Mouse (Mus musculus) kidney, postnatal 0 days (tissue): Measurements from ENCODE around the gene Apbb2. TPM values are rescaled to one million over a fixed set of nuclear protein-coding genes. Genes with fewer than 3 reads are reported as not detected.

Experiments used
- ATAC-seq: fragments of 200-750 bp; cut with Nextera tagmentation; replicated peaks from 2 replicates; pipeline ENCODE4 v1.8.0; 2017; ENCODE audit warnings: low read depth, moderate number of reproducible peaks, moderate TSS enrichment, moderate library complexity; ENCODE audit not compliant: low FRiP score
- DNase-seq: peaks from one replicate; pipeline ENCODE4 v3.0.0-alpha.2; 2016; ENCODE audit warnings: low spot score
- H3K27ac ChIP-seq: fragments of 300-500 bp; sonication (generic); 2 replicates; pipeline ENCODE4 v1.5.1; 2014; ENCODE audit warnings: mild to moderate bottlenecking
- H3K27me3 ChIP-seq: fragments of 300-500 bp; sonication (generic); 2 replicates; pipeline ENCODE4 v1.6.1; 2014; ENCODE audit warnings: low read length, mixed read lengths; ENCODE audit not compliant: insufficient read depth
- H3K36me3 ChIP-seq: fragments of 300-500 bp; sonication (generic); 2 replicates; pipeline ENCODE4 v1.6.1; 2014; ENCODE audit warnings: low read length, mixed read lengths; ENCODE audit not compliant: insufficient read depth
- H3K4me1 ChIP-seq: fragments of 300-500 bp; sonication (generic); replicated peaks from 2 replicates; pipeline ENCODE4 v1.6.1; 2014; ENCODE audit warnings: antibody characterized with exemption, low read length, mixed read lengths; ENCODE audit not compliant: insufficient read depth
- H3K4me2 ChIP-seq: fragments of 300-500 bp; sonication (generic); 2 replicates; pipeline ENCODE4 v1.6.1; 2014; ENCODE audit warnings: mild to moderate bottlenecking, low read length, moderate library complexity, mixed read lengths
- H3K4me3 ChIP-seq: fragments of 300-500 bp; sonication (generic); replicated peaks from 2 replicates; pipeline ENCODE4 v1.5.1; 2014; ENCODE audit warnings: low read depth, low read length
- H3K9ac ChIP-seq: fragments of 300-500 bp; sonication (generic); 2 replicates; pipeline ENCODE4 v1.6.1; 2014; ENCODE audit warnings: low read depth, low read length
- H3K9me3 ChIP-seq: fragments of 300-500 bp; sonication (generic); replicated peaks from 2 replicates; pipeline ENCODE4 v1.6.1; 2016; ENCODE audit warnings: low read length, inconsistent platforms, mixed read lengths
- CTCF ChIP-seq: IDR thresholded peaks from 2 replicates; pipeline ENCODE4 v1.5.1; 2016; ENCODE audit warnings: antibody characterized with exemption, low read depth, mild to moderate bottlenecking, moderate library complexity
- WGBS: fragments of 180-500 bp; shearing (Covaris S2); extraction: QIAGEN DNeasy Blood & Tissue Kit; methylation state at CpG from one replicate; pipeline ENCODE4 v1.1.7; 2014; 5-methylcytosine and 5-hydroxymethylcytosine counted together
- polyA plus RNA-seq: library from polyadenylated mRNA; unstranded; fragments of >200 nt; fragmentation: Nextera tagmentation; extraction: Ambion mirVana; gene quantifications from 2 replicates; pipeline ENCODE4 v1.2.1, GENCODE M21; 2015

Gene Apbb2
- polyA plus RNA-seq, 1 experiment from 2014 or later, result 47.0 TPM

- no peak for DNase-seq
These were observed 114.2 kb downstream of the Apbb2 start for GRCm38 (mm10) chr5:66504434-66504747.

DNA sequence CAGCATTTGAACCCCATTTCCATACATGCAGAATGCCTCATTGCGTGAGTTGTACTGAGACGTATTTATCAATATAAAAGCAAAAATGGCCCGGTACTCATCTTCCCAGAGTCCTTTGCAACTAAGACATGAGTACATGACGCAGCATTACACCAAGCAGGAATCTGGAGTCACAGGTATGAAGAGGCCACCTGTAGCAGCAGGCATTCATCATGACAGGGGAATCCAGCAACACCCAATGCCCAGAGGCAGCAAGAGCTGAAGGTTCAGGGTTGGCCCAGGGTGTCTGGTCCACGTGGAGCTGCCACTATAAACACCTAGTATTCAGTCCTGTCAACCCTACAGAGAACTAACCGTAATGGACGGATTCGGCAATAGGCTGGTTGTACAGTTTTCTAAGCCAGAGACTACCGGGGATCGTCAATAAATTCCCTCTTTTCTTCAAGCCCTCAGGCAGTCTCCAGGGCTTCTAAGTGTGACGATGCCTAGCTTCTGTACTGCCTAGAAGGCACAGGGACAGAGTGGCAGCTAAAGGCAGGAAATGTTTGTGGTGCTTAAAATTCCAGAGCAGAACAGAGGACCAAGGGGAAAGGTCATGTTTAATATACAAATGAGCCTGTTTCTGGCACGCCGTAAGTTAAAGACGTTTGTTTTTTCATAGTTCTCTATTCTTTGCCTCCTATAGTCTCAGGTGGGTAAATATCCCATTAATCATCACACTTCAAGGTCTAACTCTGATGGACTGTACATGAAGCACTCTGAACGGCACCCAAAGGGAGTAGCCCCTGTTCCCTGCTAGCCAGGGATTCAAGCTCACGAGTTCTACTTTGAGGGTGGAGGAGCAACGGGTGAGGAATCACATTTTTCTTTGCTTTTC is 114.8 kb downstream of the Apbb2 start:
- Histone ChIP-seq H3K36me3 (no peaks in the 10 kb centered on the region), H3K9ac (no peak overlapping the region), H3K27ac (peak overlapping the region; percentile 38), H3K9me3 (no peaks in the 10 kb centered on the region), H3K27me3 (no peaks in the 10 kb centered on the region), H3K4me2 (peak overlapping the region; percentile 30; the same call in 1 of the 2 replicates), H3K4me1 (peaks cover 12% of the 10 kb centered on the region; the same call in 1 of the 2 replicates), H3K4me3 (no peak overlapping the region)
- 33% methylated on average over 17 of the region's 17 CpGs for WGBS
- DNase-seq, result peak; percentile 83
- ATAC-seq, result peak; percentile 57; the same call in 1 of the 2 replicates
- no peak for TF ChIP-seq CTCF

More at GRCm38 (mm10) chr5:66504434-66504747, 114.2 kb downstream of the Apbb2 start:
- ATAC-seq, result 0 out of 2 replicates have a peak, but pooled peaks have one; percentile 54
- Histone ChIP-seq H3K27me3 (no peaks in the 10 kb centered on the region), H3K9ac (no peak overlapping the region), H3K4me3 (no peak overlapping the region), H3K27ac (peak overlapping the region; percentile 38; the same call in 1 of the 2 replicates), H3K4me2 (peak overlapping the region; percentile 30; the same call in 1 of the 2 replicates), H3K36me3 (no peaks in the 10 kb centered on the region), H3K9me3 (no peaks in the 10 kb centered on the region), H3K4me1 (peaks cover 15% of the 10 kb centered on the region; the same call in 1 of the 2 replicates)
- TF ChIP-seq CTCF, result no peak
- 51% methylated on average over 6 of the region's 6 CpGs for WGBS

DNA sequence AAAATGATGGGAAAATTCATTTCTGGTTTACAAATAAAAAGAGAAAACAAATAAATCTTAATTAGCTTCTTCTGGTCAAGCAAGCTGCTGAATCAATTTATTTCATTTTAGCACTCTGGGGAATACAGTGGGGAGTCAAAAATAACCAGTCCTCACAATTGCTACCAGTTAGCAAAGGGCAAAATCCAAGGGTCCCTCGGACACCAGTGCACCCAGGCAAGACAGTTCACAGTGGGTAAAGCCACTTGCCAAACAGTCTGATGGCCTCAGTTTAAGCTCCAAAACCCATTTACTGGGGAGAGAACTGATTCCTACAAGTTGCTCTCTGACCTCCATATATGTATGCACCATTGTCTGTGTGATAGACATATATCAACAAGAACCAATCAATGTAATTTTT is 115.6 kb downstream of the Apbb2 start:
- no peak for TF ChIP-seq CTCF
- Histone ChIP-seq H3K27ac (no peak overlapping the region), H3K4me2 (no peak overlapping the region), H3K9ac (no peak overlapping the region), H3K9me3 (no peaks in the 10 kb centered on the region), H3K4me1 (peaks cover 15% of the 10 kb centered on the region; the same call in 1 of the 2 replicates), H3K4me3 (no peak overlapping the region), H3K36me3 (no peaks in the 10 kb centered on the region), H3K27me3 (no peaks in the 10 kb centered on the region)
- DNase-seq (no peak), ATAC-seq (no peak)
- 75% methylated on average over 1 of the region's 1 CpGs for WGBS

DNA sequence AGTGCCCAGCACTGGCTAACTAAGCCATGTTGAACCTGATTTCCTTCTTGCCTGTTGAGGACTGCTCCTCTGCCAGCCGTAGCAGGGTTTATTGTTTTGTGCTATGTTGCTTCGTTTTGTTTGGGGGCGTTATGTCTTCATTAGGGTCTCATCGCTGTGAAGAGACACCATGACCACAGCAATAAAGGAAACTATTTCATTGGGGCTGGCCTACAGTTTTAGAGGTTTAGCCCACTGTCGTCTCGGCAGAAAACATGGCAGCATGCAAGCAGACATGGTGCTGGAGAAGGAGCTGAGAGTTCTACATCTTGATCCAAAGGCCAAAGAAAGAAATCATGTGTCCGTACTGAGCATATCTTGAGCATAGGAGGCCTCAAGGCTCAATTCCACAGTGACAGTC is 119.0 kb downstream of the Apbb2 start:
- Histone ChIP-seq H3K9me3 (no peaks in the 10 kb centered on the region), H3K4me1 (peaks cover 26% of the 10 kb centered on the region), H3K4me2 (no peak overlapping the region), H3K4me3 (no peak overlapping the region), H3K27me3 (no peaks in the 10 kb centered on the region), H3K9ac (no peak overlapping the region), H3K36me3 (no peaks in the 10 kb centered on the region), H3K27ac (no peak overlapping the region)
- ATAC-seq (no peak), DNase-seq (no peak)
- TF ChIP-seq CTCF, result no peak
- WGBS, result 90% methylated on average over 7 of the region's 7 CpGs

- no peaks in the 10 kb centered on the region for H3K9me3 ChIP-seq
- H3K4me2 ChIP-seq, result peak overlapping the region; percentile 27; the same call in 1 of the 2 replicates
- H3K9ac ChIP-seq, result no peak overlapping the region
- H3K27me3 ChIP-seq, result no peaks in the 10 kb centered on the region
- WGBS, result 13% methylated on average over 1 of the region's 1 CpGs
- H3K27ac ChIP-seq, result peak overlapping the region; percentile 82
- no peak overlapping the region for H3K4me3 ChIP-seq
- TF ChIP-seq CTCF, result no peak
- DNase-seq (peak; percentile 36), ATAC-seq (no peak)
- no peaks in the 10 kb centered on the region for H3K36me3 ChIP-seq
- H3K4me1 ChIP-seq, result peaks cover 24% of the 10 kb centered on the region
These were observed 120.4 kb downstream of the Apbb2 start for GRCm38 (mm10) chr5:66498140-66498539.

DNA sequence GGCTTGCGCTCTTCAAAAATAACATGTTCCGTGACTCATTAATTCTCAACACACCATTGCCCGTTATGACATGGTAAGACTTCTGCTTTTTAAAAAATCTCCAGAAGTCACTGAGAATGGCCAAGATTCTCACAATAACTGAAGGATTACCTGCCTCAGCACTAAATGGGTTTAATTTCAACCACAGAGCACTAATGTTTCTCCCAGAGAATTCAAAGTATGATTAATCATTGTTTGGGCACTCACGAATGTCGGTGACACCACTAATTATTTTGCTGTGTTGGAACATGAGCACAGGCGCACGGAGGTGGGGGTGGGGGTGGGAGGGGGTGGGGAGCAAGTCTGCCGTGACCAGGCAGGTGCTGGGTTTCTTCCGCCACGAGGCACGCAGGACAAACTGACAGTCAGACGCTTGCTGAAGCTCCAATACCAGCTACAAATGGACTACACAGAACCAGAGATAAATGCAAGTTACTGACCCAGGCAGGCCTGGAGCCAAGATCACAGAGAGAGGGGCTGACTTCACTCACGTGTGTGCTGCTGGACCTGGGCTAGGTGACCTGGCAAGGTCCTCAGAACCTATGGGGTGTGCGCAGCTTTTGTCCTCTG is 121.0 kb downstream of the Apbb2 start:
- H3K9me3 ChIP-seq, result no peaks in the 10 kb centered on the region
- WGBS, result 26% methylated on average over 14 of the region's 14 CpGs
- ATAC-seq (peak; percentile 84), DNase-seq (peak; percentile 43)
- no peaks in the 10 kb centered on the region for H3K36me3 ChIP-seq
- H3K27me3 ChIP-seq, result no peaks in the 10 kb centered on the region
- peaks cover 24% of the 10 kb centered on the region for H3K4me1 ChIP-seq
- H3K4me3 ChIP-seq, result no peak overlapping the region
- H3K9ac ChIP-seq, result no peak overlapping the region
- peak overlapping the region; percentile 27; the same call in 1 of the 2 replicates for H3K4me2 ChIP-seq
- peak overlapping the region; percentile 82 for H3K27ac ChIP-seq
- TF ChIP-seq CTCF, result no peak
